Mouse (Mus musculus) liver, adult 2 months (tissue): Measurements from ENCODE around the gene Cdc6.

ENCODE experiments used
- CTCF ChIP-seq: fragments of 200-500 bp; IDR thresholded peaks from 2 replicates; pipeline ENCODE4 v1.5.1; 2011; ENCODE audit warnings: low read depth, low read length, control low read depth
- POLR2A ChIP-seq: fragments of 200-500 bp; IDR thresholded peaks from 2 replicates; pipeline ENCODE4 v1.6.1; 2011; ENCODE audit warnings: low read length, control low read depth; ENCODE audit not compliant: insufficient read depth; ENCODE audit errors: extremely low read depth

DNA sequence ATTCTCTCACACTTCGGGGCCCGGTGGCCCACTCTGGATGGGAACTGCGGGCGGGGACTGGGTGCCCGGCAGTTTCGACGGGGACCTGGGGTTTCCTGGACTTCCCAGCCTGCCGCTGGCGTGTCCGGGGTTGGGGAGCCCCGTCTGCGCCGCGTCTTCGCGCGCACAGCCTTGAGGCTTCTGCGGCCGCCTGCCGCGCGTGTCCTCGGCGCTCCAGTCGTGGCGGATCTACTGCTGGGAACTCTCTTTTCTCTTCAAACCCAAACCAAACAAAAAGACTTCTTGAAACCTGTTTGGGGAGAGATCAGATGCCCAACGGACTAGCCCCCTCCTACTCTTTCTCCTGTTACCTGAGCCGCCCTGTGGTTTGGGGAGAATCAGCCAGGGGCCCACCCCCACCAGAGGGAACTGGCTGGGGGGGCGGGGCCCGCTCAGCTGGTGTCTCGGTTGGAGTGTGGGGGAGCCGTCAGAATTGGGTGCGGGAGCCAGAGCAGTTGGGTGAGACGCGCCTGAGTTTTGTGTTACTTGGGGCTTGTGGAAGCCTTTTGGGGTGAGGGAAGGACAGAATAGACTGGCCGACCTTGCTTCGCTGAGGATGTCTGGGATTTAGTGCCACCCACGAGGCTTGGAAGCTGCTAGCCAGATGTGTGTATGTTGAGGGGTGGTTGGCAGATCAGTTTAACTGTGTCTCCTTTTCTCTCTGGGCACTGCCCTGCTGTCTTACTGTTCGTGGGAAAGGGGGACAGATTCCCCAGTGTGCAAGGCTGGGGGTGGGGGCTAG, 30.5 kb downstream of the Cdc6 start:
- TF ChIP-seq POLR2A: no peak
- TF ChIP-seq CTCF: no peak
